Mouse (Mus musculus) spleen, adult 2 months (tissue): ENCODE measurements around the gene Syncrip. TPM values are rescaled to one million over a fixed set of nuclear protein-coding genes. Genes with fewer than 3 reads are reported as not detected.

Experiments
- DNase-seq, 2 experiments: peaks; one replicate each; pipeline versions ENCODE4 v3.0.0 to v3.0.0-alpha.2; 2012 to 2021; ENCODE audit warnings: low spot score in 2 of 2, low read depth in 1 of 2
- H3K27ac ChIP-seq: fragments of 200-500 bp; 2 replicates; pipeline ENCODE4 v1.5.1; 2012; ENCODE audit warnings: low read length, inconsistent platforms; ENCODE audit not compliant: insufficient read depth
- H3K27me3 ChIP-seq: fragments of 200-500 bp; 2 replicates; pipeline ENCODE4 v1.6.1; 2012; ENCODE audit warnings: mild to moderate bottlenecking, moderate library complexity, low read length, inconsistent platforms; ENCODE audit not compliant: control insufficient read depth, insufficient read depth
- H3K36me3 ChIP-seq: fragments of 200-500 bp; 2 replicates; pipeline ENCODE4 v1.6.1; 2012; ENCODE audit warnings: mild to moderate bottlenecking, low read length, inconsistent platforms; ENCODE audit not compliant: control insufficient read depth, insufficient read depth
- H3K4me1 ChIP-seq: fragments of 200-500 bp; 2 replicates; pipeline ENCODE4 v1.6.1; 2011; ENCODE audit warnings: inconsistent platforms; ENCODE audit not compliant: control insufficient read depth, insufficient read depth, insufficient read length
- H3K4me3 ChIP-seq: fragments of 200-500 bp; 2 replicates; pipeline ENCODE4 v1.5.1; 2011; ENCODE audit warnings: mild to moderate bottlenecking, inconsistent platforms; ENCODE audit not compliant: insufficient read depth, insufficient read length; ENCODE audit errors: extremely low read depth
- CTCF ChIP-seq: fragments of 200-500 bp; IDR thresholded peaks from 2 replicates; pipeline ENCODE4 v1.5.1; 2011; ENCODE audit warnings: mild to moderate bottlenecking, inconsistent platforms; ENCODE audit not compliant: insufficient read depth, insufficient read length, insufficient replicate concordance; ENCODE audit errors: extremely low read depth
- POLR2A ChIP-seq: fragments of 200-500 bp; IDR thresholded peaks from 2 replicates; pipeline ENCODE4 v1.6.1; 2011; ENCODE audit warnings: low read depth, low read length, inconsistent platforms
- WGBS: fragments of 180-500 bp; shearing (Covaris S2); methylation state at CpG from one replicate; pipeline ENCODE4 v1.1.7; 2018; 5-methylcytosine and 5-hydroxymethylcytosine counted together
- polyA plus RNA-seq: library from polyadenylated mRNA; depleted of rRNA; stranded (reverse); fragments of >200 nt; gene quantifications from 2 replicates; pipeline ENCODE4 v1.2.3, GENCODE M21; 2012; rRNA removed

Syncrip gene
- polyA plus RNA-seq, 1 experiment = 5.3 TPM

DNA sequence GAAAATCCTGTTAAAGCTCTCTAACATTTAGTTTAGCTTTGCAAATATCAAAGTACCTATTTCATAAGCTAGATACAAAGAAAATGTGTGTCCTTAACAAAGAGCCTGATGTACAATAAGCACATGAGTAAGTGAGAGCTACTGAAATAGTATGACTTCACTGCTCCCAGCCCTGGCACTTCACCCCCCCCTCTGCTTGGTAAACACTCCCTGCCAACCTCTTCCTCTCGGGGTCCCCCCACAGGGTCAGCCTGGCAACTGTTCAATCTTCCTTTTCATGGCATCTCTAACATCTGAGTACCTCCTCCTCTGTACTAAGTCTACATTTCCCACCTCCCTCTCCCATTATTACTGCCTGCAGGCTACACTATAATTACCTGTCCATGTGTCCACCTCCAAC lies 65.6 kb downstream of the Syncrip start:
- H3K27me3 ChIP-seq = no peaks in the 10 kb centered on the region
- H3K27ac ChIP-seq = no peak overlapping the region
- H3K4me3 ChIP-seq = no peak overlapping the region
- no peak for DNase-seq
- WGBS = 62% methylated on average over 1 of the region's 1 CpGs
- H3K36me3 ChIP-seq = peaks cover 7% of the 10 kb centered on the region
- no peaks in the 10 kb centered on the region for H3K4me1 ChIP-seq
- no peak for TF ChIP-seq POLR2A
- TF ChIP-seq CTCF = no peak

DNA sequence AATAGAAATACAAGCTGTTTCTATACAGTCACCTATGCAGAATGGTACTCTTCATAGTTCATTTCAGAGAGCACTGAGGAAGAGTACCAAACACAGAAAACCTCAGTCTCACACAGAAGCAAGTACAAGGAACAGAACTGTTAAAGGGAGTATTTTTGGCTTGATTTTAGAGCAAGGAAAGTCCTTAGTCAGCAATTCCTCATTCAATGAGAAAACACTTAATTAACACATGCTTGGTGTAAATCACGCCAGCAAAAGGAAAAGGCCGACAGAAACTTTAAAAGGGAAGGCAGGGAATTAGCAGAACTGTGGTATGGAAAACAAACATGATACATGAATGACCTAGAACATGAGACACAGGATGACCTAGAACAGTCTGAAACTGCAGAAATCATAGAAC lies 72.4 kb downstream of the Syncrip start:
- WGBS = 89% methylated on average over 2 of the region's 2 CpGs

DNA sequence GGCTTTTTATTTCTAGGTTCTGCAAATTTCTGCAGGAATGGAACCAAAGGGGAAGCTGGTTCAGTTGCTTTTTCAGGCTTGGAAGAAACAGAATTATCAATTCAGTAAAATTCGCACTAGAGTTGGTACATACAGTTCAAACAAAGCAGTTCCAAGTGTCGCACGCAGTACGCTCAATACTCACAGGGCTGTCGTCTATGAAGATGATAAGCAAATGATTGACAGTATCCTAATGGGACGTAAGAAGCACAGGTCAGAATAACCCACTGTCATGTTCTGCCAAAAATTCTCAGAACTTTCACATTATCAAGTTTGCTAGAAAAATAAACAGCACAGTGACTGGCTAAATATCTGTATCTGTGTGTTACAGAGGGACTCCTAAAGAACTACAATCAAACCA lies 77.9 kb downstream of the Syncrip start:
- Histone ChIP-seq H3K27me3 (no peaks in the 10 kb centered on the region), H3K27ac (no peak overlapping the region), H3K4me1 (no peaks in the 10 kb centered on the region), H3K36me3 (no peaks in the 10 kb centered on the region; the same call in 1 of the 2 replicates), H3K4me3 (no peak overlapping the region; the same call in 1 of the 2 replicates)
- no peak for DNase-seq
- 76% methylated on average over 6 of the region's 6 CpGs for WGBS
- TF ChIP-seq POLR2A = no peak
- no peak for TF ChIP-seq CTCF

More for the DNA sequence above, 72.4 kb downstream of the Syncrip start:
- H3K36me3 ChIP-seq = no peaks in the 10 kb centered on the region; the same call in 1 of the 2 replicates
- H3K4me3 ChIP-seq = no peak overlapping the region
- H3K4me1 ChIP-seq = no peaks in the 10 kb centered on the region
- DNase-seq = no peak
- no peak overlapping the region for H3K27ac ChIP-seq
- no peaks in the 10 kb centered on the region for H3K27me3 ChIP-seq
- TF ChIP-seq CTCF = no peak
- no peak for TF ChIP-seq POLR2A

DNA sequence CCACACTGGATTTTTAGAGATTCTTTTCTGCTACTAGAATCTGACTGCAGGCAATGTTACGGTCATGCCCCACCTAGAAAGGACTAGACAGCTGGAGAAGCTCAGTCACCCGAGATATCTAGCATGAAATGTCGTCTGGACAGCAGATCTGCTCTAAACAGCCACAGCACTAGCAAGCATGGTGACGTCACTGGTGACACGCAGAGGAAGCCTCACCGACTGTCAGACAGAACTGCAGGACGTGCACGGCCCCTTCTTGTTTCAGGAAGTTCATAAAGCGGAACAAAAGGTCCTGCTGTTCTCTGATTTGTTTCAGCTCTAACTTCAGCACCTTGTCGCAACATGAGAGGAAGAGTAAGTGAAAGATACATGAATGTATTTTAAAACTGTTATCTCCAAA lies 78.3 kb downstream of the Syncrip start:
- 24% methylated on average over 10 of the region's 10 CpGs for WGBS
- Histone ChIP-seq H3K4me1 (no peaks in the 10 kb centered on the region), H3K27ac (peak overlapping the region; percentile 31), H3K4me3 (no peak overlapping the region), H3K36me3 (no peaks in the 10 kb centered on the region; the same call in 1 of the 2 replicates), H3K27me3 (no peaks in the 10 kb centered on the region)
- no peak for TF ChIP-seq CTCF
- no peak for TF ChIP-seq POLR2A
- DNase-seq = peak; percentile 63 to 77

DNA sequence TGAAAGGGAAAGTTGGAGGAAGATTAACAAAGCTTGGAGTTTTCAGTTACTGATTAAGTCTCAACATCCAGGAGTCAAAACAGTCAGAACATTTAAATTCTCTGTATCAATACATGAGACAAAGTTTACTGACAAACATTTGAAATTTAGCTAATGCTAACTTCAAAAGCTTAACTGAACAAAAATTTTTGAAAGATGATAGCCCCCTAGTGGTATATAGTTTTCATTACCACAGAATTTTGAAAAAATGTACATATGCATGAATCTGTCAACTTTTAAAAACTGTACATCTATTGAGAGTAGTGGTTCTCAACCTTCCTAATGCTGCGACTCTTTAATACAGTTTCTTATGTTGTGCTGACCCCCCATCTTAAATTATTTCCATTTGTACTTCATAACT lies 83.9 kb downstream of the Syncrip start:
- H3K4me1 ChIP-seq = no peaks in the 10 kb centered on the region
- no peak overlapping the region for H3K4me3 ChIP-seq
- TF ChIP-seq POLR2A (no peak), CTCF (no peak)
- DNase-seq = no peak
- 63% methylated on average over 1 of the region's 1 CpGs for WGBS
- H3K27ac ChIP-seq = no peak overlapping the region
- peaks cover 2% of the 10 kb centered on the region; the same call in 1 of the 2 replicates for H3K36me3 ChIP-seq
- H3K27me3 ChIP-seq = no peaks in the 10 kb centered on the region

Other genes starting within 250 kb of the Syncrip start
- gene Nt5e, start 155.4 kb downstream of the Syncrip start, polyA plus RNA-seq = 2.5 and 4.2 TPM in 2 replicates
- gene Snx14, start 43.6 kb downstream of the Syncrip start, polyA plus RNA-seq = 8.9 and 9.5 TPM in 2 replicates
- 1.4 TPM in 1 of 2 replicates, not detected in the other for gene Gm20537, start 26.0 kb downstream of the Syncrip start, polyA plus RNA-seq
- 2.0 and 2.5 TPM in 2 replicates for gene Zfp949, start 65.4 kb upstream of the Syncrip start, polyA plus RNA-seq
- gene Trim43a, start 98.3 kb upstream of the Syncrip start, polyA plus RNA-seq = not detected in 2 replicates
- gene Mthfsl, start 237.7 kb upstream of the Syncrip start, polyA plus RNA-seq = 6.6 and 10.7 TPM in 2 replicates
- 8.8 and 13.9 TPM in 2 replicates for gene Bcl2a1d, start 249.3 kb upstream of the Syncrip start, polyA plus RNA-seq